ENCODE assay signal across 8 mouse cellular contexts in genomic region chr8:121513429-121513828, GRCm38 (mm10). TPM values are rescaled to one million over a fixed set of nuclear protein-coding genes. Genes with fewer than 3 reads are reported as not detected.
DNase-seq lines count a peak whose midpoint lies in the region; ATAC-seq lines count a peak whose summit lies in the region.

No protein-coding gene starts in this region.

- H3K4me1 ChIP-seq in heart, embryonic 10.5 days: 0 out of 2 replicates have a peak, but pooled peaks cover 3% of the 10 kb centered on the region
- H3K4me1 ChIP-seq in kidney, embryonic 14.5 days (ENCODE audit: control insufficient read depth, insufficient read depth, low read length): peaks cover 4% of the 10 kb centered on the region; the same call in 1 of the 2 replicates
- H3K4me1 ChIP-seq in limb, embryonic 15.5 days: peaks cover 10% of the 10 kb centered on the region; the same call in 1 of the 2 replicates

- WGBS in heart, embryonic 10.5 days: 8% methylated on average over 12 of the region's 12 CpGs
- 5% methylated on average over 12 of the region's 12 CpGs for WGBS in kidney, embryonic 14.5 days
- WGBS in limb, embryonic 15.5 days: 2% methylated on average over 12 of the region's 12 CpGs

- peak; percentile 77 for ATAC-seq in erythroblast, adult 5-6 weeks (replicated peaks; ENCODE audit: low FRiP score, poor library complexity, severe bottlenecking)
- peak; percentile 76 for ATAC-seq in kidney, embryonic 14.5 days (ENCODE audit: low FRiP score, low TSS enrichment)
- ATAC-seq in limb, embryonic 15.5 days (ENCODE audit: insufficient number of reproducible peaks, low FRiP score, low TSS enrichment, low read depth): peak; percentile 54

- H3K9me3 ChIP-seq in heart, embryonic 10.5 days: no peaks in the 10 kb centered on the region
- no peaks in the 10 kb centered on the region for H3K9me3 ChIP-seq in kidney, embryonic 14.5 days (ENCODE audit: control insufficient read depth, low read length)
- no peaks in the 10 kb centered on the region for H3K9me3 ChIP-seq in limb, embryonic 15.5 days

- H3K9ac ChIP-seq in kidney, embryonic 14.5 days (ENCODE audit: low read depth, low read length): no peak overlapping the region
- no peak overlapping the region for H3K9ac ChIP-seq in limb, embryonic 15.5 days

- H3K27me3 ChIP-seq in heart, embryonic 10.5 days (ENCODE audit: insufficient read depth, poor library complexity, severe bottlenecking): peaks cover 40% of the 10 kb centered on the region
- no peaks in the 10 kb centered on the region for H3K27me3 ChIP-seq in kidney, embryonic 14.5 days (ENCODE audit: control insufficient read depth, insufficient read depth, low read length)
- peaks cover 47% of the 10 kb centered on the region for H3K27me3 ChIP-seq in limb, embryonic 15.5 days
- H3K27me3 ChIP-seq in splenic B cell, adult 2 months (ENCODE audit: control insufficient read depth, insufficient read depth, low read length, poor library complexity, severe bottlenecking): no peaks in the 10 kb centered on the region

- no peak overlapping the region for H3K4me2 ChIP-seq in kidney, embryonic 14.5 days (replicated peaks; ENCODE audit: low read depth, low read length)
- H3K4me2 ChIP-seq in limb, embryonic 15.5 days: no peak overlapping the region

- no peak overlapping the region for H3K4me3 ChIP-seq in heart, embryonic 10.5 days
- no peak overlapping the region for H3K4me3 ChIP-seq in kidney, embryonic 14.5 days (ENCODE audit: low read length)
- H3K4me3 ChIP-seq in limb, embryonic 15.5 days: no peak overlapping the region

- H3K27ac ChIP-seq in heart, embryonic 10.5 days: no peak overlapping the region
- no peak overlapping the region for H3K27ac ChIP-seq in kidney, embryonic 14.5 days (ENCODE audit: low read depth, low read length)
- H3K27ac ChIP-seq in limb, embryonic 15.5 days: no peak overlapping the region

- peak; percentile 81 for DNase-seq in CD4-positive, CD25-positive, alpha-beta regulatory T cell, adult 2 months (ENCODE audit: low read depth, low spot score)
- peak; percentile 75 for DNase-seq in brain, adult 2 months (ENCODE audit: low read depth, low spot score)
- peak; percentile 87 for DNase-seq in heart, embryonic 10.5 days (ENCODE audit: low spot score)
- DNase-seq in neural tube, embryonic 10.5 days (ENCODE audit: extremely low spot score, low spot score): peak; percentile 89
- DNase-seq in splenic B cell, adult 2 months (ENCODE audit: low read depth, low spot score): peak; percentile 82

- H3K36me3 ChIP-seq in heart, embryonic 10.5 days: no peaks in the 10 kb centered on the region
- no peaks in the 10 kb centered on the region for H3K36me3 ChIP-seq in kidney, embryonic 14.5 days (ENCODE audit: control insufficient read depth, insufficient read depth, low read length)
- H3K36me3 ChIP-seq in limb, embryonic 15.5 days: no peaks in the 10 kb centered on the region
- no peaks in the 10 kb centered on the region for H3K36me3 ChIP-seq in splenic B cell, adult 2 months (ENCODE audit: control insufficient read depth, insufficient read depth, low read length, poor library complexity, severe bottlenecking)

RNA-seq across cellular contexts. Expression of gene 1700018B08Rik, which starts 30.7 kb away (rescaled TPM):
- total RNA-seq in erythroblast, adult 5-6 weeks (2015; ENCODE audit: low replicate concordance): not detected in 2 replicates
- total RNA-seq in erythroblast, adult 5-6 weeks (2017; ENCODE audit: low replicate concordance): not detected in 2 replicates
- polyA plus RNA-seq in heart, embryonic 10.5 days (2016; fragmentation: Nextera tagmentation; extraction: Ambion mirVana): not detected in 2 replicates
- not detected in 2 replicates for polyA plus RNA-seq in kidney, embryonic 14.5 days (2014; fragmentation: Nextera tagmentation; extraction: Ambion mirVana)
- polyA plus RNA-seq in limb, embryonic 15.5 days (2015; fragmentation: Nextera tagmentation; extraction: Ambion mirVana): not detected in 2 replicates
